Mouse (Mus musculus): ENCODE results near the gene Plekhg5. TPM values are rescaled to one million over a fixed set of nuclear protein-coding genes. Genes with fewer than 3 reads are reported as not detected.

The Plekhg5 gene
- polyA plus RNA-seq, 1 experiment from 2014 or later, result 9.6 TPM

DNA sequence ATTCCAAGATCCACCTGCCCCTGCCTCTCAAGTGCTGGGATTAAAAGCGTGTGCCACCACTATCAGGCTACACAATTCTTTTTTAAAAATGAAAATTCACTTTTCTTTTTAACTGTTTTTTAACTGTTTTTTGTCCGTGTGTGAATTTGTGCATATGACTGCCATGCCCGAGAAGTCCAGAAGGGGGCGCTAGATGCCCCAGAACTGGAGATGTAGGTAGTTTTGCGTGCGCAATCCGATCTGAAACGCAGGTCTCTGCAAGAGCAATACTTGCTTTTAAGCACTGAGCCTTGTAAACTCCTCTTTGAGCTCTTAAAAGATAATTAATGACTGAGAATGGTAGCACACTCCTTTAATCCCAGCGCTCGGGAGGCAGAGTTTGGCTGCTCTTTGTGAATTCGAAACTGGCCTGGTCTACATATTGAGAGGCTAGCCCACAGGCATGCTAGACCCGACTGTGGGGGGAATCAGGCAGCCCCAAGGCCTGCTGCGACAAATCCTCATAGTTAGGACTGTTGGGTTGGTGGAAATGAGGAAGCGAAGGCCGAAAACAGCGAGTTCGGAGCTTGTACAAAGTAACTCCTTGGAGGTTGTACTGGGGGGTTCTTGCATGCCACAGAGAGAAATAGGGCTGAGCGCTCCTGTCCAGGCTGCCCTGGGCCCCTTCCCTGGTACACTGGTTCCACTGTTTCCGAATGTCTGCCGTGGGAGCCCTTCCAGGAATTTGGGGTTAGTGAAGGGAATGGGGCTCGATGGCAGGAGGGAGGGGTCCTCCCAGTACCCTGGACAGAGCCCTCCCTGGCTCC is 85.7 kb downstream of the Plekhg5 start:
- no peaks in the 10 kb centered on the region for H3K9me3 ChIP-seq
- peak; percentile 63 for DNase-seq (ENCODE audit: extremely low spot score, low spot score)
- H3K4me1 ChIP-seq, result peaks cover 31% of the 10 kb centered on the region
- peaks cover 96% of the 10 kb centered on the region for H3K27me3 ChIP-seq (ENCODE audit: poor library complexity, severe bottlenecking)
- peak overlapping the region; percentile 35 for H3K4me3 ChIP-seq
- no peak overlapping the region for H3K27ac ChIP-seq
- WGBS, result 17% methylated on average over 21 of the region's 21 CpGs
- no peaks in the 10 kb centered on the region for H3K36me3 ChIP-seq (replicated peaks)

DNA sequence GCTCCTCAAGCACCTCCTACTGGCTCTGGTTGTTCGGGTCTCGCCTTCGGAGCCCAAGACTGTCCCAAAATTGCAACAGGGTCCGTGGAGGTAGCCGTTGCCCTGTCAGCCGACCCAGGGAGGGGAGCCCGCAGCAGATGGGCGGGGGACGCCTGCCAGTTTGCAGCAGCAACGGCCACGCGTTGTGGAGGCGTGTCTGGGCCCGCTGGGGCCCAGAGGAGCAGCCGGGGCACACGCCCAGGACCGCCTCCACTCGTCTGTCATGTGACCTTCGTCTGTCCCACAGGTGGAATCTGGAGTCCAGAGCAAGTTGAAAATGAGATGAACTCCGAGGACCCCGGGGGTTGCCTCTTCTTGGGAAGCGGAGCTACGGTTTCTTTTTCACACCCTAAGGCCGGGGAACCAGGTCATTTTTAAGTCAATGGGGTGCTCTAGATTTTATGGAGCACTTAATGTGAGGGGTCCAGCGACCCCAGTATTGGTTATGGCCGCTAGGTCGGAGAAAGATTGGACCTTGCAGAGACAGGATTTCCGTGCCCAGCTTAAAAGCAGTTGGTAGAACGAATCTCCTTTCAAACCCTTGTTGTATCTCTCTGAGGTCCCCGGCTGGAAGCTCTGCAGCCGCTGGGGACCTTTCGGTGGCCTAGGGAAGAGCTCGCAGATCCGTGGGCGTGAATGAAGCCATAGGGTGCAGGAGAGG is 86.4 kb downstream of the Plekhg5 start, which contains the start of gene Hes2:
Gene Hes2 (plus strand): TSS at position 283 of the 700 bp plus-strand sequence.
- Histone ChIP-seq H3K36me3 (replicated peaks) (no peaks in the 10 kb centered on the region), H3K9me3 (peaks cover 3% of the 10 kb centered on the region; the same call in 1 of the 2 replicates), H3K4me1 (peaks cover 26% of the 10 kb centered on the region), H3K27ac (no peak within 1 kb of the TSS), H3K4me3 (peak within 1 kb of the TSS; percentile 35), H3K27me3 (ENCODE audit: poor library complexity, severe bottlenecking) (peaks cover 93% of the 10 kb centered on the region)
- WGBS, result 3% methylated on average over 35 of the region's 35 CpGs
- no peak for DNase-seq (ENCODE audit: extremely low spot score, low spot score)

DNA sequence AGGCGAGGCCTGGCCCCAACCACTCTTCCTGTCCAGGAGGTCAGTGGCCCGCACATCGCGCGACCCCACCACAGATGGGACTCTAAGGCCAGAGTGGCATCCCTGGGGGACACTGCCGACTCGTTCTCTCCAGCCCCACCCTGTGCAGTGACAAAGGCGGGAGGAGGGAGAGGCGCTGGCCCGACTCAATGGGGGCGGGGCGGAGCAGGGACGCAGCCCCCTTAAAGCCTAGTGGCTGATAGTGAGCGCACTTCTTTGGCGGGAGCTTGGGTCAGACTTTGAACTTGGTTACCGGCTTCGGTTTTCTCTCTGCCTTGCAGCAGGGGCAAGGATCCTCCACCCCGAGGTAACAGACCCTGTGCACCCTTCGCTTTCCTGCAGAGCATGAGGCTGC is 87.0 kb downstream of the Plekhg5 start:
- Histone ChIP-seq H3K4me1 (peaks cover 22% of the 10 kb centered on the region), H3K27ac (no peak overlapping the region), H3K4me3 (peak overlapping the region; percentile 35), H3K9me3 (peaks cover 6% of the 10 kb centered on the region; the same call in 1 of the 2 replicates), H3K27me3 (ENCODE audit: poor library complexity, severe bottlenecking) (peaks cover 93% of the 10 kb centered on the region), H3K36me3 (replicated peaks) (no peaks in the 10 kb centered on the region)
- DNase-seq (ENCODE audit: extremely low spot score, low spot score), result no peak
- WGBS, result 3% methylated on average over 19 of the region's 19 CpGs

DNA sequence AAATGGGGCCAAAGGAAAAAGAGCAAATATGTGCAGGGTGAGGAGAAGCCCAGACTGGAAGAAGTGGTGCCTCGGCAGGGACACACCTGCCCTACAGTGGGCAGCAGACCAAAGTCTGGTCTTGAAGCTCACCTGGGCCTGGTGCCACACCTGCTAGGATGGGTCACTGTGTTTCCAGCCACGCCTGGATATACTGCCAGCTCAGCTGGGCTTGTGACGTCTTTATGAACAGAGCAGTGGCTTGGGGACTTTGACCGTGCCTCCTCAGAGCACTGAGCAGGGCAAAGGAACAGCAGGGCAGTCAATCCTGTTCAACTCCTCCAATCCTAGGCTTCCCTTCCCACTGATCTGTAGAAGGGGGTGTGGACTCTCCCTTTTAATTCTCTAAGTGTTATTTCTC is 88.5 kb downstream of the Plekhg5 start:
- H3K4me3 ChIP-seq, result no peak overlapping the region

DNA sequence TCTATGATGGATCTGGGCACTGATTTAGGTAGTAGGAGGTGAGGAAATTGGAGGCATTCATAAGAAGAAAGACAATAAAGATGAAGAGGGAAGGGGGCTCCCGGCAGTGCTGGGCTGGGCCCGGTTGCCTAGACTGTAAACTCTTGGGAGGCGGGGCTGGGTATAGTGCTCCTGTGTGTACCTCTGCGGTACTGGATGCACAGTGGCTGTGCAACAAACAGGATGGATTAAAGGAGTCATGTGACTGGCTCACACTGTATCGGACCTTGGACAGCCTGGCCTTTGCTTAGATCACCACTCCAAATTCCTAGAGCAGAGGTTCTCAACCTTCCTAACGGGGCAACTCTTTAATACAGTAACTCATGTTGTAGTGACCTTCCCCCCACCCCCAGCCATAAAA is 89.3 kb downstream of the Plekhg5 start:
- WGBS, result 80% methylated on average over 6 of the region's 6 CpGs
- H3K4me3 ChIP-seq, result no peak overlapping the region
- H3K9me3 ChIP-seq, result peaks cover 6% of the 10 kb centered on the region; the same call in 1 of the 2 replicates

More for the DNA sequence above, 88.5 kb downstream of the Plekhg5 start:
- Histone ChIP-seq H3K4me1 (peaks cover 28% of the 10 kb centered on the region), H3K9me3 (peaks cover 6% of the 10 kb centered on the region; the same call in 1 of the 2 replicates), H3K36me3 (replicated peaks) (no peaks in the 10 kb centered on the region), H3K27me3 (ENCODE audit: poor library complexity, severe bottlenecking) (peaks cover 93% of the 10 kb centered on the region), H3K27ac (no peak overlapping the region)
- 44% methylated on average over 4 of the region's 4 CpGs for WGBS
- no peak for DNase-seq (ENCODE audit: extremely low spot score, low spot score)

DNA sequence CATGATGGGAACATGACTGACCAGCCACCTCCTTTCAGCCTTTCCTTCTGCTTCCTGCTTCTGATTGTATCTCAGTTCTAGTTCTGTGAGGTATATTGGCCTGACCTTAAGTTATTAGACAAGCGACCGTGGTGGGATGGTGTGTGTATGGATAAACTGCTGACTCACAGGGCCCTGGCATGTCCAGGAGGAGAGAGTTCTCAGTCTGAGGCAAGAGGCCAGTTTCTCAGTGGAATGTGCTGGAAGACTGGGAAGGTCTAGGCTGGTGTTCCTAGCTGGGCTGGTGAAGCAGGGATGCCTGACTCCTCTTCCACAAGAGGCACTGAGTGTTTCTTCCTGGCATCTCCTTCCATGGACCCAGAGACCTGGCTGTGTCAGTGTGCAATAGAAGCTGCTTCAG is 90.5 kb downstream of the Plekhg5 start:
- 95% methylated on average over 2 of the region's 2 CpGs for WGBS
- H3K4me3 ChIP-seq, result no peak overlapping the region
- DNase-seq (ENCODE audit: extremely low spot score, low spot score), result no peak
- peaks cover 81% of the 10 kb centered on the region for H3K27me3 ChIP-seq (ENCODE audit: poor library complexity, severe bottlenecking)
- no peaks in the 10 kb centered on the region for H3K36me3 ChIP-seq (replicated peaks)
- peaks cover 6% of the 10 kb centered on the region; the same call in 1 of the 2 replicates for H3K9me3 ChIP-seq
- no peak overlapping the region for H3K27ac ChIP-seq
- H3K4me1 ChIP-seq, result peaks cover 28% of the 10 kb centered on the region

More for the DNA sequence above, 89.3 kb downstream of the Plekhg5 start:
- H3K36me3 ChIP-seq (replicated peaks), result no peaks in the 10 kb centered on the region
- no peak for DNase-seq (ENCODE audit: extremely low spot score, low spot score)
- peaks cover 28% of the 10 kb centered on the region for H3K4me1 ChIP-seq
- no peak overlapping the region for H3K27ac ChIP-seq
- H3K27me3 ChIP-seq (ENCODE audit: poor library complexity, severe bottlenecking), result peaks cover 92% of the 10 kb centered on the region

Other genes starting within 250 kb of the Plekhg5 start
- gene Camta1, start 210.6 kb upstream of the Plekhg5 start, polyA plus RNA-seq (2016; fragmentation: Nextera tagmentation; extraction: Ambion mirVana), result 122 and 131 TPM in 2 replicates
- 113 and 114 TPM in 2 replicates for gene Dnajc11, start 138.8 kb upstream of the Plekhg5 start, polyA plus RNA-seq (2016; fragmentation: Nextera tagmentation; extraction: Ambion mirVana)
- 34.9 and 35.7 TPM in 2 replicates for gene Thap3, start 83.5 kb upstream of the Plekhg5 start, polyA plus RNA-seq (2016; fragmentation: Nextera tagmentation; extraction: Ambion mirVana)
- gene Phf13, start 76.2 kb upstream of the Plekhg5 start, polyA plus RNA-seq (2016; fragmentation: Nextera tagmentation; extraction: Ambion mirVana), result 24.1 and 26.1 TPM in 2 replicates
- 8.1 and 8.3 TPM in 2 replicates for gene Klhl21, start 63.7 kb upstream of the Plekhg5 start, polyA plus RNA-seq (2016; fragmentation: Nextera tagmentation; extraction: Ambion mirVana)
- 24.1 and 24.4 TPM in 2 replicates for gene Zbtb48, start 44.8 kb upstream of the Plekhg5 start, polyA plus RNA-seq (2016; fragmentation: Nextera tagmentation; extraction: Ambion mirVana)
- gene Tas1r1, start 33.9 kb upstream of the Plekhg5 start, polyA plus RNA-seq (2016; fragmentation: Nextera tagmentation; extraction: Ambion mirVana), result 0.48 and 0.79 TPM in 2 replicates
- 42.0 and 43.0 TPM in 2 replicates for gene Nol9, start 33.2 kb upstream of the Plekhg5 start, polyA plus RNA-seq (2016; fragmentation: Nextera tagmentation; extraction: Ambion mirVana)
- 0.72 and 0.96 TPM in 2 replicates for gene Tnfrsf25, start 43.4 kb downstream of the Plekhg5 start, polyA plus RNA-seq (2016; fragmentation: Nextera tagmentation; extraction: Ambion mirVana)
- gene Espn, start 79.9 kb downstream of the Plekhg5 start, polyA plus RNA-seq (2016; fragmentation: Nextera tagmentation; extraction: Ambion mirVana), result 5.6 and 5.9 TPM in 2 replicates
- gene Hes2, start 86.4 kb downstream of the Plekhg5 start, polyA plus RNA-seq (2016; fragmentation: Nextera tagmentation; extraction: Ambion mirVana), result not detected in 2 replicates
- 61.0 and 64.4 TPM in 2 replicates for gene Acot7, start 105.6 kb downstream of the Plekhg5 start, polyA plus RNA-seq (2016; fragmentation: Nextera tagmentation; extraction: Ambion mirVana)
- 2.5 and 3.0 TPM in 2 replicates for gene Gpr153, start 201.7 kb downstream of the Plekhg5 start, polyA plus RNA-seq (2016; fragmentation: Nextera tagmentation; extraction: Ambion mirVana)
- 0.38 and 0.92 TPM in 2 replicates for gene Hes3, start 219.2 kb downstream of the Plekhg5 start, polyA plus RNA-seq (2016; fragmentation: Nextera tagmentation; extraction: Ambion mirVana)
- gene Icmt, start 224.7 kb downstream of the Plekhg5 start, polyA plus RNA-seq (2016; fragmentation: Nextera tagmentation; extraction: Ambion mirVana), result 23.3 and 26.1 TPM in 2 replicates
- 0.92 and 1.3 TPM in 2 replicates for gene Rnf207, start 246.5 kb downstream of the Plekhg5 start, polyA plus RNA-seq (2016; fragmentation: Nextera tagmentation; extraction: Ambion mirVana)